Mouse (Mus musculus) heart, adult 2 months (tissue): ENCODE results near the gene Grin2d. TPM values are rescaled to one million over a fixed set of nuclear protein-coding genes. Genes with fewer than 3 reads are reported as not detected.

Experiments used
- DNase-seq, 2 experiments: peaks; one replicate each; pipeline ENCODE4 v3.0.0; 2021
- H3K27ac ChIP-seq: fragments of 200-600 bp; 2 replicates; pipeline ENCODE4 v1.8.1; 2022
- H3K27me3 ChIP-seq: fragments of 200-500 bp; 2 replicates; pipeline ENCODE4 v1.6.1; 2012; ENCODE audit warnings: mild to moderate bottlenecking, low read length, inconsistent platforms, mixed read lengths; ENCODE audit not compliant: control insufficient read depth, insufficient read depth
- H3K36me3 ChIP-seq: fragments of 200-500 bp; 2 replicates; pipeline ENCODE4 v1.6.1; 2012; ENCODE audit warnings: low read length, inconsistent platforms; ENCODE audit not compliant: control insufficient read depth, insufficient read depth
- H3K4me1 ChIP-seq: fragments of 200-500 bp; 2 replicates; pipeline ENCODE4 v1.6.1; 2011; ENCODE audit warnings: low read length; ENCODE audit not compliant: control insufficient read depth, insufficient read depth
- H3K4me3 ChIP-seq: fragments of 200-600 bp; 2 replicates; pipeline ENCODE4 v1.8.1; 2022
- H3K79me2 ChIP-seq: fragments of 200-500 bp; replicated peaks from 2 replicates; pipeline ENCODE4 v1.6.1; 2012; ENCODE audit warnings: mild to moderate bottlenecking, inconsistent platforms, low read length, moderate library complexity, mixed read lengths; ENCODE audit not compliant: control insufficient read depth, insufficient read depth
- H3K9ac ChIP-seq: fragments of 200-500 bp; 2 replicates; pipeline ENCODE4 v1.6.1; 2012; ENCODE audit warnings: low read depth, mild to moderate bottlenecking, control low read depth, inconsistent platforms, low read length, mixed read lengths
- CTCF ChIP-seq: fragments of 200-600 bp; IDR thresholded peaks from 2 replicates; pipeline ENCODE4 v1.8.1; 2022; ENCODE audit warnings: antibody characterized with exemption, mild to moderate bottlenecking, moderate library complexity
- EP300 ChIP-seq: fragments of 200-500 bp; IDR thresholded peaks from 2 replicates; pipeline ENCODE4 v1.6.1; 2011; ENCODE audit warnings: low read depth, low read length, control low read depth; ENCODE audit not compliant: insufficient read depth
- POLR2A ChIP-seq: fragments of 200-500 bp; IDR thresholded peaks from 2 replicates; pipeline ENCODE4 v1.6.1; 2011; ENCODE audit warnings: mild to moderate bottlenecking, low read depth, low read length, control low read depth; ENCODE audit not compliant: insufficient read depth
- WGBS: fragments of 180-500 bp; shearing (Covaris S2); methylation state at CpG from one replicate; pipeline ENCODE4 v1.1.7; 2018; 5-methylcytosine and 5-hydroxymethylcytosine counted together
- intact Hi-C: fragments of 180-260 bp; cut with DNase I; formaldehyde crosslinking; loops from one replicate; pipeline ENCODE4 v1.15.1; 2025
- polyA plus RNA-seq: library from polyadenylated mRNA; depleted of rRNA; stranded (reverse); fragments of >200 nt; gene quantifications from 2 replicates; pipeline ENCODE4 v1.2.3, GENCODE M21; 2012
- total RNA-seq, 2 experiments: library from RNA; stranded (reverse); gene quantifications; 2 replicates each; pipeline ENCODE4 v1.2.3; 2021

Gene Grin2d
- total and polyA plus RNA-seq, 3 experiments: 0.31 to 0.92 (median 0.43) TPM

- Histone ChIP-seq H3K27ac (no peak overlapping the region), H3K79me2 (no peaks in the 10 kb centered on the region), H3K9ac (no peak overlapping the region), H3K36me3 (no peaks in the 10 kb centered on the region), H3K27me3 (no peaks in the 10 kb centered on the region), H3K4me1 (peaks cover 1% of the 10 kb centered on the region; the same call in 1 of the 2 replicates), H3K4me3 (no peak overlapping the region)
- DNase-seq: no peak
- WGBS: 74% methylated on average over 6 of the region's 6 CpGs
- intact Hi-C loops: loop anchor here (1.0 kb wide), 1 partner anchor 23 kb away; no protein-coding TSS in a partner anchor
- TF ChIP-seq EP300 (no peak), POLR2A (no peak), CTCF (no peak)
These were observed 17.8 kb upstream of the Grin2d start for GRCm38 (mm10) chr7:45895931-45896516.

GRCm38 (mm10) chr7:45892651-45893050 lies 14.5 kb upstream of the Grin2d start:
- H3K27me3 ChIP-seq: no peaks in the 10 kb centered on the region
- no peak for DNase-seq
- TF ChIP-seq EP300 (no peak), POLR2A (no peak), CTCF (no peak)
- H3K27ac ChIP-seq: no peak overlapping the region
- intact Hi-C loops: no loop called here
- no peaks in the 10 kb centered on the region for H3K79me2 ChIP-seq
- 81% methylated on average over 2 of the region's 2 CpGs for WGBS
- no peak overlapping the region for H3K9ac ChIP-seq
- H3K4me1 ChIP-seq: peaks cover 1% of the 10 kb centered on the region; the same call in 1 of the 2 replicates
- no peak overlapping the region for H3K4me3 ChIP-seq
- H3K36me3 ChIP-seq: no peaks in the 10 kb centered on the region

GRCm38 (mm10) chr7:45887246-45887645 lies 9.1 kb upstream of the Grin2d start:
- H3K27ac ChIP-seq: no peak overlapping the region
- no peaks in the 10 kb centered on the region for H3K27me3 ChIP-seq
- WGBS: 16% methylated on average over 3 of the region's 3 CpGs
- H3K9ac ChIP-seq: no peak overlapping the region
- no peak overlapping the region for H3K4me3 ChIP-seq
- H3K79me2 ChIP-seq: no peaks in the 10 kb centered on the region
- intact Hi-C loops: no loop called here
- no peak for TF ChIP-seq POLR2A
- TF ChIP-seq EP300: no peak
- no peak for TF ChIP-seq CTCF
- H3K4me1 ChIP-seq: no peaks in the 10 kb centered on the region
- no peaks in the 10 kb centered on the region for H3K36me3 ChIP-seq
- DNase-seq: no peak

- H3K27me3 ChIP-seq: no peaks in the 10 kb centered on the region
- intact Hi-C loops: no loop called here
- no peak for TF ChIP-seq CTCF
- TF ChIP-seq POLR2A: no peak
- TF ChIP-seq EP300: no peak
- 96% methylated on average over 2 of the region's 2 CpGs for WGBS
- no peaks in the 10 kb centered on the region for H3K4me1 ChIP-seq
- H3K79me2 ChIP-seq: peaks cover 2% of the 10 kb centered on the region
- H3K9ac ChIP-seq: no peak overlapping the region
- no peak overlapping the region for H3K4me3 ChIP-seq
- no peak for DNase-seq
- no peaks in the 10 kb centered on the region for H3K36me3 ChIP-seq
- no peak overlapping the region for H3K27ac ChIP-seq
These were observed 2.8 kb upstream of the Grin2d start for GRCm38 (mm10) chr7:45881011-45881410.

- Histone ChIP-seq H3K27me3 (no peaks in the 10 kb centered on the region), H3K4me1 (no peaks in the 10 kb centered on the region), H3K36me3 (no peaks in the 10 kb centered on the region), H3K9ac (no peak overlapping the region), H3K4me3 (no peak overlapping the region), H3K27ac (no peak overlapping the region), H3K79me2 (peaks cover 3% of the 10 kb centered on the region)
- WGBS: 98% methylated on average over 4 of the region's 4 CpGs
- TF ChIP-seq CTCF (no peak), EP300 (no peak), POLR2A (no peak)
- intact Hi-C loops: no loop called here
- DNase-seq: no peak
These were observed 2.4 kb upstream of the Grin2d start for GRCm38 (mm10) chr7:45880531-45880930.

- Histone ChIP-seq H3K4me3 (no peak overlapping the region), H3K36me3 (peaks cover 10% of the 10 kb centered on the region), H3K27ac (no peak overlapping the region), H3K27me3 (no peaks in the 10 kb centered on the region), H3K9ac (no peak overlapping the region), H3K4me1 (peaks cover 9% of the 10 kb centered on the region), H3K79me2 (peaks cover 9% of the 10 kb centered on the region)
- no peak for DNase-seq
- WGBS: 97% methylated on average over 7 of the region's 7 CpGs
- TF ChIP-seq CTCF (no peak), POLR2A (no peak)
- intact Hi-C loops: no loop called here
These were observed 1.3 kb downstream of the Grin2d start for GRCm38 (mm10) chr7:45876895-45877294.
